Mouse (Mus musculus): ENCODE measurements around the gene Pus10.

DNA sequence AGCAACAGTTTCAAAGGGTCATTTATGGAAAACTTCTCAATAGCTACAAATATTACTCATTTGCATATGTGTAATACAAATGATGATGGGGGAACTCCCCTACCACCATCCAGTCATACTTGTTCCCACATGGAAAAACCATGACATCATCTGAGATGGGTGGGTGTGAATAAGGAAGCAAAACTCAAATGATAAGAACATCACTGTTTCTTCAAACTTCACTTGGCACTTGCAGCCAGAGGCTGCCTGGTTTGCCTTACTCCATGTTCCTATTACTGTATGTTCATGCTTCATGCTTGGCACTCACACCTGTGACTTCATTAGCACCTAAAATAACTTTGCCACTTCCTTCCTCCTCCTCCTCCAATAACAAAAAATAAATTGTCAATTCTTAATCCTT lies 88.9 kb downstream of the Pus10 start:
- TF ChIP-seq TCF12 (IDR thresholded peaks at IDR 0.05; ENCODE audit: insufficient read depth, poor library complexity, severe bottlenecking), result no peak
- TF ChIP-seq MAX (IDR thresholded peaks at IDR 0.05; ENCODE audit: low read depth), result no peak
- TF ChIP-seq POLR2A (IDR thresholded peaks at IDR 0.05; ENCODE audit: insufficient read length, low read depth), result no peak
- TF ChIP-seq REST (IDR thresholded peaks at IDR 0.05; ENCODE audit: insufficient read depth, insufficient read length), result no peak
- TF ChIP-seq USF1 (IDR thresholded peaks at IDR 0.05; ENCODE audit: low read depth), result no peak
- TF ChIP-seq MYOD1 (IDR thresholded peaks at IDR 0.05; ENCODE audit: control insufficient read depth in 1 of 3, insufficient read length in 2 of 3, low read depth in 2 of 3), result no peak
- no peak for TF ChIP-seq E2F4 (IDR thresholded peaks at IDR 0.05; ENCODE audit: insufficient read depth)
- no peak for TF ChIP-seq POLR2AphosphoS2 (IDR thresholded peaks at IDR 0.05; ENCODE audit: insufficient read length, low read depth)
- no peak for TF ChIP-seq SRF (IDR thresholded peaks at IDR 0.05; ENCODE audit: control insufficient read depth, insufficient read length, low read depth)
- TF ChIP-seq TCF3 (IDR thresholded peaks at IDR 0.05; ENCODE audit: insufficient read length, low read depth), result no peak
- TF ChIP-seq MYOG (IDR thresholded peaks at IDR 0.05; ENCODE audit: control insufficient read depth in 1 of 3, insufficient read depth in 1 of 3, insufficient read length in 2 of 3, low read depth in 2 of 3), result no peak
- no peak for TF ChIP-seq CEBPB (IDR thresholded peaks at IDR 0.05; ENCODE audit: insufficient read depth, poor library complexity, severe bottlenecking)

All from myocyte (in vitro differentiated cells).